Mouse (Mus musculus): ENCODE measurements at regions not wholly inside any gene's neighbourhood (a gene's known extent, or its start where the extent isn't known, plus 50 kb on each side); places are given as distances from the start of the nearest gene placed in this dataset.

GRCm38 (mm10) chr19:14802909-14803650 lies 205.2 kb upstream of the Tle4 start:
- no peak for TF ChIP-seq CTCF (IDR thresholded peaks at IDR 0.05; ENCODE audit: insufficient read depth, low read depth, low read length)
- no peak for TF ChIP-seq POLR2A (IDR thresholded peaks at IDR 0.05; ENCODE audit: insufficient read depth, low read depth, low read length)
